Mouse (Mus musculus) hindbrain, postnatal 0 days (tissue): ENCODE measurements around the gene Clns1a. TPM values are rescaled to one million over a fixed set of nuclear protein-coding genes. Genes with fewer than 3 reads are reported as not detected.

Experiments
- ATAC-seq: fragments of 200-750 bp; cut with Nextera tagmentation; 2 replicates; pipeline ENCODE4 v1.8.0; 2017; ENCODE audit warnings: mild to moderate bottlenecking, moderate TSS enrichment, moderate library complexity
- DNase-seq: peaks from one replicate; pipeline ENCODE4 v3.0.0-alpha.2; 2015; ENCODE audit warnings: low spot score
- H3K27ac ChIP-seq: fragments of 300-500 bp; sonication (generic); 2 replicates; pipeline ENCODE4 v1.5.1; 2014; ENCODE audit warnings: mild to moderate bottlenecking
- H3K27me3 ChIP-seq: fragments of 300-500 bp; sonication (generic); 2 replicates; pipeline ENCODE4 v1.6.1; 2014; ENCODE audit warnings: low read length, mixed read lengths; ENCODE audit not compliant: insufficient read depth
- H3K36me3 ChIP-seq: fragments of 300-500 bp; sonication (generic); 2 replicates; pipeline ENCODE4 v1.6.1; 2014; ENCODE audit warnings: low read length, mixed read lengths; ENCODE audit not compliant: insufficient read depth
- H3K4me1 ChIP-seq: fragments of 300-500 bp; sonication (generic); 2 replicates; pipeline ENCODE4 v1.6.1; 2014; ENCODE audit warnings: antibody characterized with exemption, low read length, mixed read lengths; ENCODE audit not compliant: insufficient read depth
- H3K4me2 ChIP-seq: fragments of 300-500 bp; sonication (generic); 2 replicates; pipeline ENCODE4 v1.6.1; 2014; ENCODE audit warnings: low read depth, mild to moderate bottlenecking, low read length, moderate library complexity, mixed read lengths
- H3K4me3 ChIP-seq: fragments of 300-500 bp; sonication (generic); 2 replicates; pipeline ENCODE4 v1.5.1; 2014; ENCODE audit warnings: low read length
- H3K9ac ChIP-seq: fragments of 300-500 bp; sonication (generic); replicated peaks from 2 replicates; pipeline ENCODE4 v1.6.1; 2014; ENCODE audit warnings: mild to moderate bottlenecking, low read length, moderate library complexity, mixed read lengths
- H3K9me3 ChIP-seq: fragments of 300-500 bp; sonication (generic); 2 replicates; pipeline ENCODE4 v1.6.1; 2016; ENCODE audit warnings: low read length, mixed read lengths
- CTCF ChIP-seq: IDR thresholded peaks from 2 replicates; pipeline ENCODE4 v1.5.1; 2016; ENCODE audit warnings: antibody characterized with exemption, control low read depth, low read depth
- WGBS: fragments of 180-500 bp; shearing (Covaris S2); extraction: QIAGEN DNeasy Blood & Tissue Kit; methylation state at CpG from one replicate; pipeline ENCODE4 v1.1.7; 2014; 5-methylcytosine and 5-hydroxymethylcytosine counted together
- polyA plus RNA-seq: library from polyadenylated mRNA; unstranded; fragments of >200 nt; fragmentation: Nextera tagmentation; extraction: Ambion mirVana; gene quantifications from 2 replicates; pipeline ENCODE4 v1.2.1, GENCODE M21; 2015
- total RNA-seq: library from RNA; depleted of rRNA; stranded (reverse); fragments of >200 nt; gene quantifications from 2 replicates; pipeline ENCODE4 v1.2.3, GENCODE M21; 2014

Gene Clns1a
- total and polyA plus RNA-seq, 2 experiments from 2014 or later = 102 to 172 TPM

DNA sequence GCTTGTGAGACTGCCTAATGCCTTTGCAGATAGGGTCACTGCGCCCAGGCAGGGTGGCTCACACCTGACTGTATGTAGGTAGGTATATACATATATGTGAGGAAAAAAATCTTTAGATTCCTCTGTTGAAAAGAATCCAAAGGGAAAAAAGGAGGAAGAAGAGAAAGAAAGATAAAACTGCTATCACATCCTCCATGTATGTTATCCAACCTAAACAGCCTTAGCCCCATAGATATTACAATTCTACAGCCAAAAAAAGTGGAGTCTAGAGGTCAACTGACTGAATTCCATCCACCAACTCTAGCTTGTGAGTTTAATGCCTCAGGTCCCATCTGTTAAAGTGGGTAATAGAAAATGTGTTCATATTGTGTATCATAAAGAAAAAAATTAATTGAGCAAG lies 993 bp upstream of the Clns1a start:
- WGBS = 100% methylated on average over 1 of the region's 1 CpGs
- no peaks in the 10 kb centered on the region for H3K27me3 ChIP-seq
- TF ChIP-seq CTCF = no peak
- H3K27ac ChIP-seq = no peak overlapping the region
- ATAC-seq (no peak), DNase-seq (no peak)
- no peaks in the 10 kb centered on the region for H3K36me3 ChIP-seq
- peak overlapping the region; percentile 80; the same call in 1 of the 2 replicates for H3K4me2 ChIP-seq
- H3K4me3 ChIP-seq = no peak overlapping the region
- peaks cover 3% of the 10 kb centered on the region for H3K4me1 ChIP-seq
- H3K9me3 ChIP-seq = no peaks in the 10 kb centered on the region
- no peak overlapping the region for H3K9ac ChIP-seq

DNA sequence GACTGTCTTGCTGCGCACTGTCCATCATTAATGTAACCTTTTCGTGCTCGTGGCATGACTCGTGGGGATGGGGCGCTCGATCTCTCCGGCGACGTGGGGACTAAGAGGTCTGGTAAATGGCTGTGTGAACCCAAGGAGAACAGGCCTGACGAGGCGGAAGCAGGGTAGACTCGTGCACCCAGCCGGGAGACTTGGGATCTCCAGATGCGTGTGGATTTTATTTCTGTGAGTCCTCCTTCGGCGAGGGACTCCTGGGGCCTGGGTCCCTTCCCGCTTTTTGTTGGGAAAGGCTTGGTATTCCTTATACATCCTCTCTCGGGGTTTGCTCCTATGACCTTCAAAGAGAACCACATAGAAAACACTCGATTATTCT lies 315 bp upstream of the Clns1a start:
- Histone ChIP-seq H3K27ac (peak overlapping the region; percentile 88), H3K36me3 (no peaks in the 10 kb centered on the region), H3K9ac (peak overlapping the region; percentile 96), H3K27me3 (no peaks in the 10 kb centered on the region), H3K4me3 (peak overlapping the region; percentile 98), H3K4me2 (peak overlapping the region; percentile 80), H3K9me3 (no peaks in the 10 kb centered on the region), H3K4me1 (peaks cover 3% of the 10 kb centered on the region)
- ATAC-seq = peak; percentile 89
- 32% methylated on average over 19 of the region's 19 CpGs for WGBS
- TF ChIP-seq CTCF = no peak
- no peak for DNase-seq

DNA sequence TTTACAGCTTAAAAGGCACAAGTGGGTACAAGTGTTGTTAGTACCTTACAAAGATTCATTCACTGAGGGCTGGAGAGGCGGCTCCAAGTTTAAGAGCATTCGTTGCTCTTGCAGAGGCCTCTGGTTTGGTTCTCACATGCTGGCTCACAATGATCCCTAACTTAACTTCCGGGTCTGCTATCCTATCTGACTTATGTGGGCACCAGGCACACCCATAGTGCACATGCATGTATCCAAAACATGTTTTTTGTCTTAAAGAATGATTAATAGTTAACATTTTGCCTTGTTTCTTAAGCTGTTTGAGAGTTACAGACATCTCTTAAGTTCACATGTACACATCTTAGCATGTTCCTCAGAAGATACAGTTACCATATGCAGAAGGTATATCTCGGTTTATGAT lies 3.7 kb downstream of the Clns1a start:
- 98% methylated on average over 4 of the region's 4 CpGs for WGBS
- Histone ChIP-seq H3K27me3 (no peaks in the 10 kb centered on the region), H3K9ac (no peak overlapping the region), H3K36me3 (no peaks in the 10 kb centered on the region), H3K4me2 (no peak overlapping the region), H3K9me3 (no peaks in the 10 kb centered on the region), H3K4me3 (no peak overlapping the region), H3K27ac (no peak overlapping the region), H3K4me1 (peaks cover 3% of the 10 kb centered on the region)
- no peak for DNase-seq
- TF ChIP-seq CTCF = no peak
- ATAC-seq = no peak

DNA sequence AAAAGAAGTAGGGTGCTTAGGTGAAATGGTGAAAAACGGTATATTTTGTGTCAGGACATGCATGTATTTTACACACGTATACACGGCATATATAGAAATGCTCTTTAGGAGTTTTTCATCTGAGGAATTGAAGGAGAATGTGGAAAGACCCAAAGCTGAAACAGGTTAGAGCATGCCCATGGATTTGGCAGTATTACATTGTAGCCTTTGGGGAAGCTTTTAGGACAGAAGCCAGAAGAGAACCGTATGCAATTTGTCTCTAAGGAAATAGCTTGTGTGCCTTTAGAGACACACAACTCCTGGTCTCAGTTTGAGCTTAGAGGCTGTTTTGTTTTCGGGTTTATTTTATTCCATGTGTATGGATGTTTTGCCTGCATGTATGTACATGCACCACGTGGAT lies 4.7 kb downstream of the Clns1a start:
- WGBS = 81% methylated on average over 6 of the region's 6 CpGs
- Histone ChIP-seq H3K36me3 (no peaks in the 10 kb centered on the region), H3K27ac (no peak overlapping the region), H3K4me1 (peaks cover 3% of the 10 kb centered on the region), H3K27me3 (no peaks in the 10 kb centered on the region), H3K9ac (no peak overlapping the region), H3K9me3 (no peaks in the 10 kb centered on the region), H3K4me2 (no peak overlapping the region), H3K4me3 (no peak overlapping the region)
- no peak for TF ChIP-seq CTCF
- ATAC-seq = no peak
- DNase-seq = no peak

DNA sequence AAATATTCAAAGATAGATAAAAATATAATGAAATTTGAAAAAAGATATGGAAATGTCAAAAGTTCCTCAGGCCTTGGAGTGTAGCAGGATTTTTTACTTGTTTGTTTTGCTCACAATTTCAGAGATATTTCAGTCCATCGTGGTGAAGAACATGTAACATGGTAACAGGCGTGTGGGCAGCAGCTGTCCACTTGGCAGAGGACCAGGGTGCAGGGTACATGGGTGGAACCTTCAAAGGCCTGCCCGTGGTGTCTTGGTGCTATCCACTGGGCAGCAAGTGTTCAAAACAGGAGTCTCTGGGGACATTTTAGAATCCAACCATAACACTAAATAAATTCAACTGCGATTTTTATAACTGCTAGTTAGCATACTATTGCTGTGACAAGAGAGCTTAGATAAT lies 10.7 kb downstream of the Clns1a start:
- Histone ChIP-seq H3K27me3 (no peaks in the 10 kb centered on the region), H3K27ac (no peak overlapping the region), H3K36me3 (0 out of 2 replicates have a peak, but pooled peaks cover 4% of the 10 kb centered on the region), H3K4me3 (no peak overlapping the region), H3K4me2 (no peak overlapping the region), H3K4me1 (no peaks in the 10 kb centered on the region), H3K9ac (no peak overlapping the region), H3K9me3 (no peaks in the 10 kb centered on the region)
- DNase-seq (no peak), ATAC-seq (no peak)
- TF ChIP-seq CTCF = no peak
- 58% methylated on average over 4 of the region's 4 CpGs for WGBS

DNA sequence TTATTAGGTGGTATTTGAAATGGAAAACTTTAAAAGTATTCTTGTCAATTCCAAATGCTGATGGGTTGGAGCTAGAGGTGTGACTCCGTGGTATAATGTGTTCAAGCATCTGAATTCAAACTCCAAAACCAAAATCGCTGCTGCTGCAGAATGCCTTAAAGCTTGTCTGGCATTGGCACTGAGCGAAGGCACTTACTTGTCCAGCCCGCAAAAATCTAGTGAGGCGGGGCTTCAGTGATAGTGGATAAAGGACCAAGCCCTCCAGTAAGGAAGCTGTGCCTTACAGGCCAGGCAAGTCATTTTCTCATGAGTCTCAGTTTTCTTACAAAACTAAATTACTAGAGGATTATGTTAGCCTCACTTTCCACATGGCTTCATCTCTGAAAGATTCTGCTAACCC lies 11.4 kb downstream of the Clns1a start:
- H3K27me3 ChIP-seq = no peaks in the 10 kb centered on the region
- H3K9me3 ChIP-seq = no peaks in the 10 kb centered on the region
- peaks cover 10% of the 10 kb centered on the region for H3K36me3 ChIP-seq
- 92% methylated on average over 5 of the region's 5 CpGs for WGBS
- no peak overlapping the region for H3K4me2 ChIP-seq
- ATAC-seq = no peak
- no peak overlapping the region for H3K4me3 ChIP-seq
- no peak for DNase-seq
- H3K27ac ChIP-seq = no peak overlapping the region
- no peak for TF ChIP-seq CTCF
- H3K4me1 ChIP-seq = no peaks in the 10 kb centered on the region
- H3K9ac ChIP-seq = no peak overlapping the region

DNA sequence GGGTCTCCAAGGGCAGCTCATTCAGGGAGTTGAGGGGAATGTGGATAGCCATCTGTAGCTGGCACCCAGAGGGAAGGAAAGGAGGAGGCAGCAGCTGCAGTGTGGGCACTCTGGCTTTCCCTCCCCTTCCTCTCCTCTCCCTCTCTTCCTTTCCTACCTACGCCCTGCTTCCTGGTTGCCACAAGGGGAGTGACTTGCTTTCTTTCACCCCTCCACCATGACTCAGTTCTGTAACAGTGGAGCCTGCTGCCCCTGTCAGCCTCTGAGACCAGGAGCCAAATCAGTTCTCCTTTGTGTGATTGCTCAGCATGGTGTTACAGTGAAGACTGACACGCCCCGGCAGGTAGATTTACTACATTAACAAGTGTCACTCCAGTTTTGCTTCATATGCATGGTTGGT lies 12.8 kb downstream of the Clns1a start:
- ATAC-seq (no peak), DNase-seq (no peak)
- Histone ChIP-seq H3K36me3 (peaks cover 17% of the 10 kb centered on the region), H3K4me2 (no peak overlapping the region), H3K27me3 (no peaks in the 10 kb centered on the region), H3K4me3 (no peak overlapping the region), H3K27ac (no peak overlapping the region), H3K9ac (no peak overlapping the region), H3K9me3 (no peaks in the 10 kb centered on the region), H3K4me1 (no peaks in the 10 kb centered on the region)
- 84% methylated on average over 3 of the region's 3 CpGs for WGBS
- no peak for TF ChIP-seq CTCF
